Mouse (Mus musculus) liver, adult 2 months (tissue): Measurements from ENCODE around the gene Kdelc2.

Experiments
- CTCF ChIP-seq: fragments of 200-500 bp; IDR thresholded peaks from 2 replicates; pipeline ENCODE4 v1.5.1; 2011; ENCODE audit warnings: low read depth, low read length, control low read depth
- POLR2A ChIP-seq: fragments of 200-500 bp; IDR thresholded peaks from 2 replicates; pipeline ENCODE4 v1.6.1; 2011; ENCODE audit warnings: low read length, control low read depth; ENCODE audit not compliant: insufficient read depth; ENCODE audit errors: extremely low read depth

GRCm38 (mm10) chr9:53409427-53409826 is 25.6 kb downstream of the Kdelc2 start:
- TF ChIP-seq CTCF (no peak), POLR2A (no peak)
